Mouse (Mus musculus) inflammation-experienced regulatory T-cells, adult 6 months (primary cell): ENCODE measurements around the gene Pla2g1b. TPM values are rescaled to one million over a fixed set of nuclear protein-coding genes. Genes with fewer than 3 reads are reported as not detected.
"Not testable (repeated sequence)": the region's sequence is repeated elsewhere in the genome, so short reads cannot be mapped to it uniquely, and the experiment has no call there.

ENCODE experiments used
- ATAC-seq: one replicate; pipeline ENCODE4 v1.8.0; 2017
- polyA plus RNA-seq, 3 experiments: library from polyadenylated mRNA; unstranded; fragments of 100-300 nt; shearing (Covaris generic); gene quantifications; one replicate each; pipeline ENCODE4 v1.2.1; 2017

Pla2g1b gene
- polyA plus RNA-seq, result not detected

DNA sequence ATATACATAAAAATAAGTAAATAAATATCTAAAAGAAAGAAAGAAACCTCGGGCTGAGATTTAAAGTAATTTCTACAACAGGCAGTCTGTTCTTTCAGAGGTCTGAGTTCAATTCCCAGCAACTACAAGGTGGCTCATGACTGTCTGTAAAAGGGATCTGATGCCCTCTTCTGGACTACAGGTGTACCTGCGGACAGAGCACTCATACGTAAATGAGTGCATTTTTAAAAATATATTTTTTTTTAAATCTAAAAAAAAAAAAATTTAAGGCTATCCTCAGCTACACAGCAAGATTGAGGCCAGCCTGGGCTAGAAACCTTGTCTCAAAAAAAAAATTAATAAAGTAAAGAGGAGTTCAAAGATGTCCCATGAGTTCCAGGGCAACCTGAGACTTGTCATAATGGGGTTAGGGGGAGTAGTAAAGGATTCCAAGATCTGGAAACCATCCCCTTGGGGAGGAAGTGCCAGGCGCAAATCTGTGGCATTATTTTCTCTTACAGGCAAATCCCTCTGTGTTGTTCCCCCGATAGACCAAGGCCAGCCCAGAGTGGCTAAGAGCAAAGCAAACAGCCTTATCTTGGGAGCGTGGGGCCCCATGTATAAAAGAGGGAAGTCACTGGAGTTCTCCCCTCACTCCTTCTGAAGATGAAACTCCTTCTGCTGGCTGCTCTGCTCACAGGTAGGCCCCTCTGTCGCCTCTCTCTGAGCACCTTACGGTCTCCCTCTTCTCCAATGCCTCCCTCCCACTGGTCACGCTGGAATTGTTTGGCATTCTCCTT, at the start of gene Pla2g1b:
TSS of gene Pla2g1b (plus strand) at position 621 of the 779 bp plus-strand sequence.
- no peak for ATAC-seq

DNA sequence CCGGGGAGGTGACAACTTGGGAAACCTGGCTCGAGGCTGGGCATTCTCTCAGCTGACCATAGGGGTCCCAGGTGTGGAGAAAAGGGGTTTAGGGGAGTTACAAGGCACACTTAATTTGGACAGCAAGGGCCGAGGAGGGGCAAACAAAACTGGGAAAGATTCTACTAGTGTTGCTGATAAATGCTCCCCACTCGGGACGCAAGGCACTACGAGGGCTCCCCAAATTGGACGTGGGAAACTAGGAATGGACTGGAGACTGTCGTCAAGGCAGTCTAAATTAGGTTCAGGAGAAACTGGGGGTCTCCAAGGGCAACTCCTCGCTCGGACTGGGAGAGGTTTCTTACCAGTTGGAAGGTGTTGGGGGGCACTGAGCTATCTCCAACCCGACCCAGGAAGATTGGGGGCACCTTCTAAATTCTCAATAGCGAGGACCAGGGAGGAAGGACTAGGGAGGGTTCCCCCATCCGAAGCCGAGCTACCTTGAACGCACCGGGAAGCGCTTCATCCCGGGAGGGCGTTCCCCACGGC, 37.2 kb upstream of the Pla2g1b start:
- no peak for ATAC-seq

GRCm38 (mm10) chr5:115429359-115430186, 36.5 kb upstream of the Pla2g1b start, which contains the start of gene Msi1:
Gene Msi1 (plus strand): TSS chr5:115429599.
- no peak for ATAC-seq

DNA sequence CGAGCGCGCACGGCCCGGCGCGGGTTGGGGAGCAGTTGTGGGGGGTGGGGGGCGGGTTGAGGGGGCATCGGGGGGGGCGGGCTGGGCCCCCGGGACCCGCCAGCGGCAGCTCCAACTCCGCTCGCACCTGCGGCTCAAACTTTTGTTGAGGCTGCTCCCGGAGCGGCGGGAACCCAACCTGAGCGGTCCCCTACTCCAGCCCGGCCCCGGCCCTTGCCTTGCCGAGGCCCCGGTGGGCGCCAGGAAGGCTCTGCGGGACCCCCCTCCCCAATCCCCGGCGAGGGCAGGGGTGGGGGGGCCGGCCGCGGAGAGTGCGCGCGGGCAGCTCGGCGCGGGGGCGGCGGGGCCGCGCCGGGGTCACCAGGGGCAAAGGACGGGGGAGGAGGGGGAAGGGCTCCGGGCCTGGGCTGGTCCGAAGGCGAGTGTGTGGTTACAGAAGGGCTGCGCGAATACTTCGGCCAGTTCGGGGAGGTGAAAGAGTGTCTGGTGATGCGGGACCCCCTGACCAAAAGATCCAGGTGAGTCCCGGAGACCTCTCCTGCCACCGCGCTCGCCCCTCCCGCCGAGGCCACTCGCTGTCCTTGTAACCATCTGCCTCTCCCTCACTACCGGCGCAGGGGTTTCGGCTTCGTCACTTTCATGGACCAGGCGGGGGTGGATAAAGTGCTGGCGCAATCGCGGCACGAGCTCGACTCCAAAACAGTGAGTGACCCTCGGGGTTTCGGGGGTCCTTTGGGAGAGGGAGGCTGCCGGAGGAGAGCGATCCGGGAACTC, 35.7 kb upstream of the Pla2g1b start:
- no peak for ATAC-seq

- ATAC-seq, result no peak
Measured at GRCm38 (mm10) chr5:115431061-115431897, 34.8 kb upstream of the Pla2g1b start.

- ATAC-seq, result no peak
Measured at GRCm38 (mm10) chr5:115431898-115432259, 34.2 kb upstream of the Pla2g1b start.

DNA sequence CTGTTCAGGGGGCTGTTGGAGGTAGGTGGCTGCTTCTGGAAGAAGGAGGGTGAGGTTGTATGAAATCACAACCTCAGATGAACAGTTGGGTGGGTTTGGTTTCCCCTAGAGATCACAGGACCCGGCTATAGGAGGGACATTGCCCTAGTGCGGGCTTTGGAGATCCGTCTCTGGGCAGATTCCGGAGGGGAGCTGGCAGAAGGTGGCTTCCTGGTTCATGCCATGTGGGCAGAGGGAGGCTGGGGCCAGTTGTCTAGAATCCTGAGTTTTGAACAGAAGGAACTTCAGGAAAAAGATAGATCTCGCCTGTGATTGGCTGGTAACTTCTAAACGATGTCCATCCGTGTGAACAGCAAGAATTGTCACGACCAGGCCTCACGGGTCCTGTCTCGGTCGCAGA, 33.7 kb upstream of the Pla2g1b start:
- ATAC-seq, result no peak

DNA sequence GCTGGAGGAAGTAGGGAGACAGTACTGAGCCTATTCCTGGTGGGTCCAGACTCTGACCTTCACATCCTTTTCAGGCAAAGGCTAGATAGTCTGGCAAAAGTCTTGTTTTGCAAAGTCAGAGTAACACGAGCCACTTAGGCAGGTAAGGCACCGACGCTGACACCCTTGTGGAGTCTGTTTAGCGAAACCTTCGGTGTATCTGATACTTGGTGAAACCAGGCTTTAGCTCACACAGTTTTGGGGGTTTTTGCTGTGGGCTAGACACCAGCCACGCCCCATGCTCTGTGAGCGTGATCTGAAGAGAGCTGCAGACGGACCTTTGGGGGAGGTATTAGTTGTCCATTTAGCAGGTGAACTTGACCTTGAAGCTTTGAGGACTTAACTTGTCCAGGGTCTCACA, 32.9 kb upstream of the Pla2g1b start:
- ATAC-seq, result no peak

GRCm38 (mm10) chr5:115434280-115434852, 31.7 kb upstream of the Pla2g1b start:
- ATAC-seq, result no peak

GRCm38 (mm10) chr5:115434853-115435754, 31.0 kb upstream of the Pla2g1b start:
- ATAC-seq, result no peak

- no peak for ATAC-seq
Measured at GRCm38 (mm10) chr5:115435755-115436379, 30.2 kb upstream of the Pla2g1b start.

DNA sequence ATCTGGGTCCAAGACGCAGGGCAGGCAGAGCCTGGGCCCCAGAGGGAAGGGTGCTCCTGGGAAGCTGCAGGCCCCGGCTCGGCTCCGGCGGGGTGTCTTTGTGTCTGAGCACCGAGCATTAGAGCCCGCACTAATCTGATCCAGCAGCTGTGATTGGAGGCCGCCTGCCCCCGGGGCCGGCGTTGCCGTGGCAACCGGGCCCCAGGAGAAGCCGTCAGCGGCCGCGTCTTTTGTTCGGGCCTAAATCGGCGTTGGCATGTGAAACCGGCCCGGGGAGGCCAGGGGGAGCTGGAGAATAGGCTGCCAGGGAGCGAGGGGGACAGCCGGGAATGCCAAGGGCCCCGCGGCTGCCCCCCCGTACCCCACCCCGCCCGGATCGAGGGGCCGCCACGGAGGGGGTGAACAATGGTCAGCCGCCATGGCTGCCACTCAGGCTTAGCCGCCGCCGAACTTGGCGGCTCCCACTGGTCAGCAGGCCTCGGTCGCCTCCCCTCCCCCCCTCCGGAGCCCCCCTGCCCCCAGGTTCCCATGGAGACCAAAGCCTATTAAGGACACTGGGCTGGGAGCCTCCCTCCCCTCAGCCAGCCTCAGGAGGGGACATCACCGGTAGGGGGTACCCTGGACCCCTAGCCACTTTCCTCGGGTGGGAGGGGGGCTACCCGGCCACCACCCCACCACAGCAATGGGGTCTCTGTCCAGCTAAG, 29.5 kb upstream of the Pla2g1b start:
- no peak for ATAC-seq

DNA sequence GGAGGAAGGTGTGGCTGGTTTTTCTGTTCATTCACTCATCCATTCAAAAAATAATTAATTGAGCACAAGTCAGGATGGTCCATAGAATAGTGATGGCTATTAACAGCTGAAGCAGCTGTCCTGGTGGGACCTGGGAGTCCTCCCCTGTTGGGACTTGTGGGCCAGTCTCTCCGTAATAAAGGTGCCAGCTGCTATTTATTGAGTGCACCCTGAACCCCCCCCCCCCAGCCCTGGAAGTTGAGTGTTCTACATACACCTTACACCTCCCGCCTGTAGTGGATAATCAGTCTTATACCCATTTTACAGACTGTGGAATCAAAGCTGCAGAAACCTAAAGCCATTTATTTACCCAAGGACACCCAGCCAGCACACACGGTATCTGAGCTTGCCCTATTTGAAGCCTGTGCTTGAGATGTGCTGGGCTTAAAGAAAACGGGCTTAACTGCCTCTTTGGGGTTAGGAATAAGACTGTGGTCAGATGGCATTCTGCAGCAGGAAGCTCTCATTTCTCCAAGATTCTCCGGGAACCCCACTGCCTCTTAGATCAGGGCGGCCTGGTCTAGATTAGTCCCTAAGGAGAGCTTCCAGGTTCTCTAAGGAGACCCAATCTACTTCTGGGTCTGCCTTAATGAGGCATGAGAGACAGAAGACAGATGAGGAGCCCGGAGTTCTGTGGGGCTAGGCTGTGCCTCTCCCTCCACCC, 28.7 kb upstream of the Pla2g1b start:
- ATAC-seq, result no peak

- no peak for ATAC-seq
Measured at GRCm38 (mm10) chr5:115437945-115438315, 28.1 kb upstream of the Pla2g1b start.

DNA sequence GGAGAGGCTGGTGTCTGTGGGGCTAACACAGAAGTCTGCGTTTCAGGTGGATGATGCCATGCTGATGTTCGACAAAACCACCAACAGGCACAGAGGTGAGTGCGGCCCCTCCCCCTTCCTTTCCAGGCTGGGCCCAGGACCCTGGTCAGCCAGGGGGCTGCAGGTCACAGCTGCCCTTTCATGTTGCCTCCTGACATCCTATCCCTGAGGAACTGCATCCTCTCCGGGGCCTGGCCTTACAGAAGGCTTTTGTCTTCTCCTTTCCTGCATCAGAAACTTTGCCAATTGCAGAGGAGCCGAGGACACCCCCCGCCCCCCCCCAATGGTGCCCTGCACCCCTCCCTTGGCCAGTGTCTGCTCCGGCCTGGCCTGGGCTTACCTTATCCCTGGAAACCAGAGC, 27.4 kb upstream of the Pla2g1b start:
- ATAC-seq, result no peak

GRCm38 (mm10) chr5:115441205-115441849, 24.7 kb upstream of the Pla2g1b start:
- ATAC-seq, result no peak

- not testable (repeated sequence) for ATAC-seq
Measured at GRCm38 (mm10) chr5:115442663-115443062, 23.4 kb upstream of the Pla2g1b start.

DNA sequence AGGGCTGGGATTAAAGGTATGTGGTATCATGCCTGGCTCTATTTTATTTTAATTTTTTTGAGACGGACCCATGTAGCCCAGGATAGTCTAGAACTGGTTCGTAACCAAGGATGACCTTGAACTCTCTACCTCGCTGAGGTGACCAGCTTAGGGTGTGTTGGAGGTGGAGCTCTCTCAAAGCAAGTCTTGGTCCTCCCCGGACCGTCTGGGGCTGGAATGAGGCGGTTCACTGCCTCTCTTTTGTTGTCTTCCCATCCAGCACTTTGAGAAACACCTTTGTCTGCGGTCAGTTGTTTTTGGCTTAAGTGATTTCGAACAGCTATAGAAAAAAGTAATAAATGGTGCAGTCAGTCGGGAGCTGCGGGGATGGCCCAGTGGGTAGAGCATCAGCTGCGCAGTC, 21.9 kb upstream of the Pla2g1b start:
- no peak for ATAC-seq
